Mouse (Mus musculus): Measurements from ENCODE around the gene Rnf169.
"Not testable (repeated sequence)": the region's sequence is repeated elsewhere in the genome, so short reads cannot be mapped to it uniquely, and the experiment has no call there.

The Rnf169 gene

DNA sequence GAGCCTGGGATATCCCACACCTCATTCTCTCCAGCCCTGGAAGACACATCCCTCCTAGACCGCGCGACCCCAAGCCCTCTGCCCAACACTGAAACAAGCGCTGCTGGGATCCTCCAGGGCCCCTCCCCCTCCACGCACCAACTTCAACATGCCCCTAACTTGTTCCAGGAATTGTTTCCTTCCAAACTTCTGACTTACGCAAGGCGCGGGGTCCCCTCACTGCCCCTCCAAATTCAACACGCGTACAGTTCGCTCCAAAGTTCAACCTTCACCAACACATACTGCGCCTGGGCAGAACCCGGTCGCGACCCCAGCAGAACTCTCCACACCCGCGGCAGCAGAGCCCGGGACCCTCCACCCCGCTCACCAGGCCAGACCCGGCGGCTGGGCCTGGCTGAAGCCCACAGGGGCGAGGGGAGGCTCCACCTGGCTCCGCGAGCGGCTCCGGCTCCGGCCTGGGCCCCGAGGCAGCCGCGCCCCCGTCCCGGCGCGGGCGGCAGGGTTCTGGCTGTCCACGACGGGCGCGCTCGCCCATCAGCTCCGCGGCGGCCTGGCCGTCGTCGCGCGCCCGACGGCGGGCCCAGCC, 609 bp downstream of the Rnf169 start:
- in situ Hi-C loops (cut with MboI, MseI): loop anchor here (5.0 kb wide), 1 partner anchor 102 kb away; no protein-coding TSS in a partner anchor

DNA sequence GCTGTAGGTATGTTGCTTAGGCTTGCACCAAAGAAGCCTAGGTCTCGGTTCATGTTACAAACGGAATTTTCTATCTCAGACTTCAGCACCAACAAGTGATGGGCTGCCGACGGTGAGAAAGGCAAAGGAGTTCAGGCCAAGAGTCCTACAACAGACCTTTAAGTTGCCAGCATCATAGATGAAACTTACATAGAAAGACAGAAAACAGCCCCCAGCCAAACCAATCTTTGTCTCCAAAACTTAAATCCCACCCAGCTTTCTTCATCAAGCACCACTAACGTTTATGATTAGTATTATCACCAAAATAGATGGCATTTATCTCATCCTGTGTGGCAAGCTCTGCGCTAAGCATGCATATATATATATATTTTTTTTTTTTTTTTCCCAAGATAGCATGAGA, 1.2 kb downstream of the Rnf169 start:
- in situ Hi-C loops (cut with MboI, MseI): loop anchor here (5.0 kb wide), 1 partner anchor 102 kb away; no protein-coding TSS in a partner anchor

DNA sequence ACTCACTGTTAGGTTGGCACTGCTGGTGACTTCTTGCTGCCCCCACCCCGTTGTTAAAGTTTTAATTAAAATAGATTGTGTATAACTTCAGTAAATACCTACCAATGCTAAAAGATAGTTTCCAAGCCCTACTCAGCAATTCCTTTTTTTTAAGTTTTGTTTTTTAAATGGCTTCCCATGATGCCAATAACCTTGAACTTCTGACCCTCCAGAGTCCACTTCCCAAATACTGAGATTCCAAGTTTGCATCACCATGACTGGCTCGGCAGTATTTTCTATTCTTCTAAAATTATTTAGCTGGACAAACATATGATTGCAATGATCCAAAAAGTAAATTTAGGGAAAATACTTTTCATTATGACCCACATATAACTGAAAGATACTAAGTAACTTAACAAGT, 2.2 kb downstream of the Rnf169 start:
- in situ Hi-C loops (cut with MboI, MseI): loop anchor here (5.0 kb wide), 1 partner anchor 101 kb away; no protein-coding TSS in a partner anchor

DNA sequence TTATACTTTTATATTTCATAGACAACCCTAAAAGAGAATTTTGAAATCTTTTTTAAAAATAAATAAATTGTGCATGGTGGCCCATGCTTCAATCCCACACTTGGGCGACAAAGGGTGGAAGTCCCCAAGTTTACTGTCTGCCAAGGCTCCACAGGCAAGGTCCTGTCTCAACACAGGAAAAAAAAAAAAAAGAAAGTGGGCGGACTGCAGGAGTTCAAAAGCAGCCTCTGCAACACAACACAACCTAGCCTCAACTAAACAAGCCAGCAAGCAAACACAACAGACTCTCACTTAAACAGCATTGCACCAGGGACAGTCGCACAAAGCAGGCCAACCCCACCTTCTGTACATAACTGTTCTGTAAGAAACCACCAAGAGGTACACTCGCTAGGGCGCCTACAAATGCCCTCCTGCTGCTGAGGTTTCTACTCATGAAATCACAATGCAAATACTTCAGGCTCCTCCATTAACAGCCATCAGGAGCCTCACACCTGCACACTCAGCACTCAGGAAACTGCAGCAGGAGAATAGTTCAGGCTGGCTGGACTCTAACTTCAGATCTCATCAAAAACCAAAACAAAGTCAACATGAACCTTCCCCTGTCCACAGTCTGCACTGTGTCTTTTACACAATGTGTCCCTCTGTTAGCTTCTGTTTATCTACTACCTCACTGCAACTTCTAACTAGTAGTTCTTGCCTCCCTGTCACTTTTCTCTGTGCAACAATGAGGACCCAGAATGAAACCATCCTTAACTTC, 4.3 kb downstream of the Rnf169 start:
- in situ Hi-C loops (cut with MboI, MseI): loop anchor here (5.0 kb wide), 1 partner anchor 99 kb away; no protein-coding TSS in a partner anchor

- in situ Hi-C loops (cut with MboI, MseI): no loop called here
Observed at GRCm38 (mm10) chr7:99974208-99974970, 5.9 kb downstream of the Rnf169 start.

DNA sequence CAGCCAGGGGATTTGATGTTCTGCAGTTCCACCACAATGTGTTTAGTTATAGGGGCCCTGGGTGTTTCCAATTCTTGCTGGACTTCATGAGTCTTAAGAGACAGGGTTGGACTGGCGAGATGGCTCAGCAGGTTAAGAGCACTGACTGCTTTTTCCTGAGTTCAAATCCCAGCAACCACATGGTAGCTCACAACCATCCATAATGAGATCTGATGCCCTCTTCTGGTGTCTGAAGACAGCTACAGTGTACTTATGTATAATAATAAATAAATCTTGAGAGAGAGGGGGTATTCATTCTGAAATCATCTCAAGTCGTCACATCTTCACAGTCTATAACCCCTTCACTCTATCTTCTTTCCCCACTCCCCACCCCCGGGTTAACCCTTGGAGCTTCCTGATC, 7.3 kb downstream of the Rnf169 start:
- in situ Hi-C loops (cut with MboI, MseI): not testable (repeated sequence)

- in situ Hi-C loops (cut with MboI, MseI): no loop called here
Observed at GRCm38 (mm10) chr7:99971926-99972325, 8.3 kb downstream of the Rnf169 start.

- in situ Hi-C loops (cut with MboI, MseI): no loop called here
Observed at GRCm38 (mm10) chr7:99969151-99969550, 11.1 kb downstream of the Rnf169 start.

- in situ Hi-C loops (cut with MboI, MseI): no loop called here
Observed at GRCm38 (mm10) chr7:99966011-99966721, 14.1 kb downstream of the Rnf169 start.

DNA sequence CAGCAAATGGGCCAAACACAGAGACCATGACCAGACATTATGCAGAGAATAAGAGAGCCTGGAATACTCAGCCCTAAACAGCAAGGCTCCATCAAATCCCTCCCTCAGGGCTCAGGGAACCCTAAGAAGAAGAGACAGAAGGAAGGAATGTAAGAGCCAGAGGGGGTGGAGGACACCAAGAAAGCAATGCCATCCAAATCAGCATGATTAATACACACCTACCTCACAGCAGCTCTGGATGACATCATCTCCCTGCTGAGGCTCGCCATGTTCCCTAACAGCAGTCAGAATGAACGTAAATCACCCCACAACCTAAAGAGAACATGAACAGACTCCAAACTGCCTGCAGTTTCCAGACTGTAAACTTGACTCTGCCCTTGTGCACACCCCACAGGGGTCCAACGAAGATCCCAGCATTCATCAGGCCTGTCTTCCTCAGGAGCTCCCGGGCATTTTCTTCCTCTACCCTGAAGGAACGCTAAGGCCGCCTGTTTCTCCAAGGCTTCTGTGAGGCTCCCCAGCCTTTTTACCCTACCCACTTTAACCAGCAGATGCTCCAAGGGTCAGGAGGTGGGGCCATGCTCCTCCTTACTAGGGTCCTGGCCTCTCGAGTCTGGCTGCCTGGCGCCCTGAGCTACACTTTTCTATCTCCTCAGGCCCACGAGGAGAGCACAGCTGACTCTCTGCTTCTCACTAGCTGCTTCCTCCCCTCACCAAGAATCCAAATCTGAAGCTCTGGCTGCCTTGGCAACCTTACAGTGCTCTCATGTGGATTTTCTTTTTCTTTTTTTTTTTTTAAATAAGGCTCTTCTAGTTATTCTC, 15.0 kb downstream of the Rnf169 start:
- in situ Hi-C loops (cut with MboI, MseI): no loop called here

DNA sequence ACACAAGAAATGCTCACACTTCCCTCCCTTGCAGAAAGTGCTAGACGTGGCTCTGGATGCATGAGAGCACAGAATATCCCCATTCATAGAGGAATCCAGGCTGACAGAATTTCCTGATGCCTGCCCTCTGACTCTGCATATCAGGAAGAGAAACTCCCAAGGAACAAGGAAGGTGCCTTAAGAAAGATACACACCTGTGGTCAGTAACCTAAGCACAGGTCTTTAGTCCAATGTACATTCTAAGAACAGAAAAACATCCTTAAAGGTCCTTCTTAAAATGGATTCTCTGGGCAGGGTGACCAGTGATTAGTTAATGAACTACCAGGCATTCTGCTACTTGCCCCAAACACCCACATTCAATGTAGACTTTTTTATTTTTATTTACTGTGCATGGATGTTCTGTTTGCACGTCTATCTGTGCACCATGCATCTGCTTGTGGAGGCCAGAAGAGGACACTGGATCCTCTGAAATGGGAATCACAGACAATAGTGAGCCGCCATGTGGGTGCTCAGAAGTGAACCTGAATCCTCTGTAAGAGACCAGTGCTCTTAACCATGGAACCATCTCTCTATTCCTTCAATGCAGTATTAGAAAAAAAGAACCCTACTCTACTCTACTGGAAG, 16.9 kb downstream of the Rnf169 start:
- in situ Hi-C loops (cut with MboI, MseI): no loop called here

DNA sequence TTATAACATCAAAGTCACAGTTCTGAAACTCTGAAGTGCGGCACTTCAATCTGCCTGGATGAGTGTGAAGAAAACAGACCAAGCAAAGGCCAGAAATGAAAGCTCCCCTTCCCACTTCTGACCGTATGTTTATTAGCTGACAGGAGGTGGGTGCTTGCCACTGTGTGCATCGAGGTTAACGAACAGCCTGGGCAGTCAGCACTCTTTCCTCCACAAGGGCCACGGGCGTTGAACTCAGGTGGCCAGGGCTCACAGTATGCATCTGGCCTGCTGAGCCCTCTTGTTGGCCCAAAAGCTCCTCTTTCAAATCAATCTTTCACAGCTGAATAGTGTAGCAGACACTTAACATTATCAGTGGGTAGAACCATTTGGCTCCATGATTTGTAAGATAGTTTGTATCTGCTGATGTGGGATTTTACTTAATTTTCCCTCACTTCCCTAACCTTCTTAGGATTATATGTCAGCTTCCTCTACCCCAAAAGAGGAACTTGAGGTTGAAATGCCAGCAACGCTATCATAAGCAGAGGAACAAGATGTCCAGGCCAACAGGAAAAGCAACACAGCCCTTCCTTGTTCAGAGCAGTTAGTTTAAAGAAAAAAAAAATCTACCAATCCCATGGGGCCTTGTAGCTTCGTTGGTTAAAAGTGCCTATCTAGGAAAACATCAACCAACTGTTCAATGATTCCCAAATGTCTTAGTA, 17.6 kb downstream of the Rnf169 start:
- in situ Hi-C loops (cut with MboI, MseI): no loop called here

DNA sequence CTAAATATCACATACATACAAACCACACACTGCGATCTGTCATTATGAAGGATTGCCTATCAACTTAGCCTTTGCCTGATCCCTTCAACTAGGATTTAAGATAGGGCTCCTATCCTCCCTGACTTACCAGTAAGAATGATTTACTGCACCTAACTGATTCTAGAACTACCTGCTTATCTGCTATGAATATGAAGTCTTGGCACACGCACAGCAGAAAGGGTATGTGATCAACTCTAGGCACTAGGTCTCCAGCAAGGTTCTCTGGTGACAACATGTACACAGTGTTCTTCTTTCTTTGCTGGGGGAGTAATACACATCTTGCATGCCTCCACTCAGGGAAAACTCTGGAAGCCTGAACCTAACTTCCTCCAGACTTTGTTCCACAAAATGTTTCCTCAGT, 18.7 kb downstream of the Rnf169 start:
- in situ Hi-C loops (cut with MboI, MseI): no loop called here

DNA sequence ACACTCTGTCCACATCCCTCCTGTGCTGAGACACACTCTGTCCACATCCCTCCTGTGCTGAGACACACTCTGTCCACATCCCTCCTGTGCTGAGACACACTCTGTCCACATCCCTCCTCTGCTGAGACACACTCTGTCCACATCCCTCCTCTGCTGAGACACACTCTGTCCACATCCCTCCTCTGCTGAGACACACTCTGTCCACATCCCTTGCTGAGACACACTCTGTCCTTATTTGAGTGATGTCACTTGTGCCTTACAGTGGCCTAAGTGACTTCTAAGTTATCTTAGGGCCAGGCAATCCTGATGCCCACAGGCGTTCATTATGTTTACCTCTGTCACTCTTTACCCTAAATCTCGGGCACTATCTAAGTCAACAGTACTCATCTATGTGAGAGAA, 19.7 kb downstream of the Rnf169 start:
- in situ Hi-C loops (cut with MboI, MseI): not testable (repeated sequence)

DNA sequence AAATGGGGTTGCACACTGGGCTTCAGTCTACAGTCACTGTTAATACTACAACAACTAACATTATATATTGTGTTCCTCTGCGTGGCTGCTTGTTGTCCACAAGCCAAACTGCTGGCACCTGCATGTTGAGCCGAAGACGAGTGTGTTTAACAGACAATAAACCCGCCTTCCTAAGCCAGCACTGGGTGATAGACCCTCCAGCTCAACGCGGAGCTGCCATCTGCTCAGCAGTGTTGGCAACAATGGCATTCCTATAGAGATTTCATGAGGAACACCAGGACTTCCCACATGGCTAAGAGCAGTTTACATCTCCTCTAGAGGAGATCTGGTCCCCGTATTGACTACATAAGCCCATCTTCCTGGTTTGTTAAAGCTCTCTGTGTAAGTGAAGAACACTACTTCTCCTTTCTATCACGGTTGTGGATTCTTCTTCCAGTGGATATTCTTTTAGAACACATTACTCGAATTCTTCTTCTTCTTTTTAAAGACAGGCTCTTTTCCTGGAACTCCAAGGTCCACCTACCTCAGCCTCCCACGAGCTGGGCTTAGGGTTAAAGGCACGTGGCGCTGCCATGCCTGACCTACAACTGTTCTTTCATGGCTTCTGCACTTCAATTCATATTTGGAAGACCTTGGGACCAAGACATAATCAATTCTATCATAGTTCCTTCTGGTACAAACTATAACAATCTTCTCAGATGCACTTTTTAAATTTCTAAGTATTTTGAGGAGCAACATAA, 22.9 kb downstream of the Rnf169 start:
- in situ Hi-C loops (cut with MboI, MseI): no loop called here

GRCm38 (mm10) chr7:99956095-99956494, 24.2 kb downstream of the Rnf169 start:
- in situ Hi-C loops (cut with MboI, MseI): no loop called here

DNA sequence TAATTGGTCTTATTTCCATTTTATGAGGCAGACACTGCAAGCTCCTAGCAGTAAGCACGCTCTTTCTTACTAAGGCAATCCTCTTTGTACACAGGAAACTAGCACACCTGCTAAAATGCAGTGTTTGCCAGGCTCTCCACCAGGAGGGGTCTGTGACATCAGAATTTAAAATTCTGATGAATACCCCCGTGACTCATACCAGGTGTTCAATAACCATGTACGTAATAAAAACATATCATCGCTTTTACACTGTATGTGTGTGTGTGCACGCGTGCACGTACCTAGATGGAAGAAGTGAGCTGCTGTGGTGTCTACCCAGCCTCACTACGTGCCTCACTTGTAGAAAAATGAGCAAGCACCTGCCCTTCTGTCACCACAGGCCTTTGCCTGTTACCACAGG, 26.0 kb downstream of the Rnf169 start:
- in situ Hi-C loops (cut with MboI, MseI): no loop called here

- in situ Hi-C loops (cut with MboI, MseI): no loop called here
Observed at GRCm38 (mm10) chr7:99953442-99954098, 26.7 kb downstream of the Rnf169 start.

DNA sequence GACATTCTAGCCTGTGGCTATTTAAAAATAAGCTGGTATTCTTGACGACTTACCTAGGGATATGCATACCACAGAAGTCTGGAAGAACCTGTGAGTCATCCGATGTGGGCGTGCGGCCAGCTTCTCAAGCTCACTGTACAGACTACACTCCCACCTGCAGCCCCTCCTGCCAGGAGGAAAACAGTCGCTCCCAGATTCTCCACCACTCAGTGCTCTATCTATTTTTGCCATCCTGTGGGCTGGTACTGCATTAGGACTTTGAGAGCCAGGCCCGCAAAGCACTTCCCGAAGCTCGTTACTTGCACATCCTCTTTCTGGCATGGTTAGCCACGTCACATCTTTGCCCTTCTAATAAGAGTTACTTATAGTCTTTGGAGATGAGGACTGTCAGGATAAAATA, 32.9 kb downstream of the Rnf169 start:
- in situ Hi-C loops (cut with MboI, MseI): no loop called here

Measured in regulatory T cell (primary cell).